Mouse (Mus musculus) lung, postnatal 0 days (tissue): ENCODE results near the gene Tmem150c. TPM values are rescaled to one million over a fixed set of nuclear protein-coding genes. Genes with fewer than 3 reads are reported as not detected.

Experiments used
- ATAC-seq: fragments of 200-750 bp; cut with Nextera tagmentation; 2 replicates; pipeline ENCODE4 v1.8.0; 2017; ENCODE audit warnings: moderate library complexity
- DNase-seq: peaks from one replicate; pipeline ENCODE4 v3.0.0-alpha.2; 2016; ENCODE audit warnings: low spot score
- H3K27ac ChIP-seq: fragments of 300-500 bp; sonication (generic); 2 replicates; pipeline ENCODE4 v1.5.1; 2014; ENCODE audit warnings: antibody characterized with exemption, mild to moderate bottlenecking, low read length, mixed read lengths
- H3K27me3 ChIP-seq: fragments of 300-500 bp; sonication (generic); replicated peaks from 2 replicates; pipeline ENCODE4 v1.6.1; 2014; ENCODE audit warnings: low read length, mixed read lengths; ENCODE audit not compliant: insufficient read depth
- H3K36me3 ChIP-seq: fragments of 300-500 bp; sonication (generic); 2 replicates; pipeline ENCODE4 v1.6.1; 2014; ENCODE audit warnings: low read length, mixed read lengths; ENCODE audit not compliant: insufficient read depth
- H3K4me1 ChIP-seq: fragments of 300-500 bp; sonication (generic); 2 replicates; pipeline ENCODE4 v1.6.1; 2014; ENCODE audit warnings: antibody characterized with exemption, low read depth, low read length, mixed read lengths; ENCODE audit not compliant: insufficient read depth
- H3K4me2 ChIP-seq: fragments of 300-500 bp; sonication (generic); replicated peaks from 2 replicates; pipeline ENCODE4 v1.6.1; 2014; ENCODE audit warnings: low read depth, mild to moderate bottlenecking, low read length, moderate library complexity, mixed read lengths
- H3K4me3 ChIP-seq: fragments of 300-500 bp; sonication (generic); 2 replicates; pipeline ENCODE4 v1.5.1; 2014; ENCODE audit warnings: low read depth, low read length
- H3K9ac ChIP-seq: fragments of 300-500 bp; sonication (generic); replicated peaks from 2 replicates; pipeline ENCODE4 v1.6.1; 2014; ENCODE audit warnings: low read depth, mild to moderate bottlenecking
- H3K9me3 ChIP-seq: fragments of 300-500 bp; sonication (generic); 2 replicates; pipeline ENCODE4 v1.6.1; 2016; ENCODE audit warnings: low read length, mixed read lengths
- CTCF ChIP-seq: IDR thresholded peaks from 2 replicates; pipeline ENCODE4 v1.5.1; 2016; ENCODE audit warnings: antibody characterized with exemption, mild to moderate bottlenecking
- EP300 ChIP-seq: IDR thresholded peaks from 2 replicates; pipeline ENCODE4 v1.6.1; 2016; ENCODE audit warnings: antibody characterized with exemption, mild to moderate bottlenecking, control low read depth
- WGBS: fragments of 180-500 bp; shearing (Covaris S2); extraction: QIAGEN DNeasy Blood & Tissue Kit; methylation state at CpG from one replicate; pipeline ENCODE4 v1.1.7; 2014; 5-methylcytosine and 5-hydroxymethylcytosine counted together
- polyA plus RNA-seq: library from polyadenylated mRNA; unstranded; fragments of >200 nt; fragmentation: Nextera tagmentation; extraction: Ambion mirVana; gene quantifications from 2 replicates; pipeline ENCODE4 v1.2.1, GENCODE M21; 2015

The Tmem150c gene
- polyA plus RNA-seq, 1 experiment from 2014 or later = 5.4 TPM

DNA sequence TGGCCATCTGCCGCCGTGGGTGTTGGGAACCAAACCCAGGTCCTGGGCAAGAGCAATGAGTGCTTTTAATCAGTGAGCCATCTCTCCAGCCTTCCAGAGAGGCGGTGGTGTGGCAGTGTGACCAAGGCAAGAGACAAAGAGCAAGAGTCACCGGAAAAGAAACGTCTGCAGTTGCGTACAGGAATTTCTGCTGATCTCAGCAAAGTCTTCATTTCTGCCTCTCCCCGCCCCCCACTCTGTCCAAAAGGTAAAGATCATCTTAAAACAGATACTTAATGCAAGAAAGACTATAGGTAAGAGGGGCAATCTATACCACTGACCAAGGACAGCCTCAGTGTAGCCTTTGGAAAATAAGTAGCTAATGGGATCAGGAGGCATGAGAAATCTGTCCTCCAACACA is 14.8 kb downstream of the Tmem150c start:
- no peaks in the 10 kb centered on the region for H3K9me3 ChIP-seq
- no peak overlapping the region for H3K4me3 ChIP-seq
- DNase-seq (no peak), ATAC-seq (no peak)
- H3K9ac ChIP-seq = no peak overlapping the region
- no peak for TF ChIP-seq EP300
- TF ChIP-seq CTCF = no peak
- no peaks in the 10 kb centered on the region for H3K4me1 ChIP-seq
- H3K4me2 ChIP-seq = no peak overlapping the region
- no peaks in the 10 kb centered on the region for H3K36me3 ChIP-seq
- WGBS = 74% methylated on average over 7 of the region's 7 CpGs
- H3K27ac ChIP-seq = no peak overlapping the region
- no peaks in the 10 kb centered on the region for H3K27me3 ChIP-seq

DNA sequence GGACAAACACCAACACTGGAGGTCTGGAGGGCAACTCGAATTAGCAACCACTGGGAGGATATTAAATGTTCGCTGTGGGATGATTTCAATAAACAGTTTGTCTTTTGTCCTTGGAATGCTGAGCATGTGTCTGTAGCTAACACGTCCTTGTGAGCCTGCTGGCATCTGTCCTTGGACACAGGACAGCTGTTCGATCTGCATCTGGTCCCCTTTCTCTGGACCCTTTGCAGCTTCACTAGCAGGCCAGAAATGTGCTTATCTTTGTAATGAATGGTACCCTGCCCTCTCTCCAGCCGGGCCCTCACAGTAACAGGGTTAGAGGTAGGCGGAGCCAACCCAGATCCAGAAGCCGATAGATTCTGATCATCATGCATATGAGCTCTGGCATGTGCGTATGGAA is 32.3 kb downstream of the Tmem150c start:
- ATAC-seq (peak; percentile 80), DNase-seq (peak; percentile 69)
- no peaks in the 10 kb centered on the region for H3K36me3 ChIP-seq
- no peak overlapping the region for H3K4me2 ChIP-seq
- H3K9ac ChIP-seq = no peak overlapping the region
- 33% methylated on average over 8 of the region's 8 CpGs for WGBS
- no peak overlapping the region for H3K4me3 ChIP-seq
- no peaks in the 10 kb centered on the region for H3K27me3 ChIP-seq
- TF ChIP-seq EP300 (peak; percentile 30; the same call in 1 of the 2 replicates), CTCF (no peak)
- H3K27ac ChIP-seq = no peak overlapping the region
- no peaks in the 10 kb centered on the region for H3K9me3 ChIP-seq
- H3K4me1 ChIP-seq = no peaks in the 10 kb centered on the region

DNA sequence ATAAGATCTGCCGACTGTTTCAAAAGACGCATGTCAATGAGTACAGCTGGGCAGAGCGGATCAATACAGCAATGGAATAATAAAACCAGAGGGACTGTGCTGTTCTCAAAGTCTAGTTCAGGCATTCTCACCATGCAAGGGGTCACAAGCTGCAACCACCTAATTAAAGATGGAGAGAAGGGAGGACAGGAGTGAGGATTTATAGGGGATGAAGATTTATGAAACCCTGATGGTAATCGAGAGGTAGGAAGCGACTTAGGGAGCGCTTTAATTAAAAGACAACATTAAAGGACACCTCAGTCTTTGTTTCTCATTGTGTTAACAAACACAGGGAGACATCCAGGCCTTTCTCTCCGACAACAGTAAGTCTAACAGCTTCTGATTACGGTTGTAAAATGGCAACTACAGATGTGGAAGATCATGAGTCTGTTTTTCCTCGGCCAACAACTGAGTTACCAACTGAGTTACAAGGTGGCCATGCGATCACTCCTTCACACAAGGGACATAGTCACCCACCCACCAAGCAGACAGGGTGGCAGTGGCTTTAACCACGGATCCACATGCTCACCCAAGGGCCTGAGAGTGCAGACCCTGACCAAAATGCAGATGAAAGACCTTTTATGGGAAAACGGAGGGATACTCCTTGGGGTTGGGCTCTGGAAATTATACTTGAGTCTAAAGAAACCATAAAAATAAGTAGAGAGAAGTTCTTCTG is 34.0 kb downstream of the Tmem150c start:
- ATAC-seq (no peak), DNase-seq (no peak)
- Histone ChIP-seq H3K27ac (no peak overlapping the region), H3K27me3 (no peaks in the 10 kb centered on the region), H3K4me2 (no peak overlapping the region), H3K36me3 (no peaks in the 10 kb centered on the region), H3K4me1 (no peaks in the 10 kb centered on the region), H3K4me3 (no peak overlapping the region), H3K9ac (no peak overlapping the region), H3K9me3 (no peaks in the 10 kb centered on the region)
- TF ChIP-seq CTCF (no peak), EP300 (no peak)
- WGBS = 70% methylated on average over 12 of the region's 12 CpGs

- Histone ChIP-seq H3K9ac (no peak overlapping the region), H3K9me3 (no peaks in the 10 kb centered on the region), H3K36me3 (no peaks in the 10 kb centered on the region), H3K27me3 (no peaks in the 10 kb centered on the region; the same call in 1 of the 2 replicates), H3K4me3 (no peak overlapping the region), H3K4me1 (no peaks in the 10 kb centered on the region), H3K4me2 (no peak overlapping the region), H3K27ac (no peak overlapping the region)
- DNase-seq (no peak), ATAC-seq (no peak)
- TF ChIP-seq EP300 (no peak), CTCF (no peak)
- 61% methylated on average over 1 of the region's 1 CpGs for WGBS
These were observed 35.1 kb downstream of the Tmem150c start for GRCm38 (mm10) chr5:100124530-100124929.

DNA sequence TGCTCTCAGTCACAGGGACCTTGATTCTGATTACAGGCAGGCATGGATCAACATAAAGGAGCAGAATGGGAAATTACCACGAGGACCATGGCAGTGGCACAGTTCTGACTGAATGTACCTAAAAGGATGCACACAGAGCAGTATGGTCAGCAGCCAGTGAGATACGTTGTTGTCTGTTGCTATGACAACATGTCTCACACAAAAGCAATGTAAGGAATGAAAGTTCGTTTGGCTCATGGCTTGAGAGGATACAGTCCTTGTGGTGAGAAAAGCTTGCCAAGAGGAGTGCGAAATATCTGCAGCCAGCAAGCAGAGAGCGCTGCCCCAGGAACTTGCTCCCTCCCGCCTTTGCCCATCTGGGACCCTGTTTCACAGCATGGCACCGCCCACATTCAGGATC is 36.3 kb downstream of the Tmem150c start:
- Histone ChIP-seq H3K4me1 (no peaks in the 10 kb centered on the region), H3K4me2 (no peak overlapping the region), H3K27me3 (no peaks in the 10 kb centered on the region; the same call in 1 of the 2 replicates), H3K9ac (no peak overlapping the region), H3K27ac (no peak overlapping the region), H3K36me3 (no peaks in the 10 kb centered on the region), H3K4me3 (no peak overlapping the region), H3K9me3 (no peaks in the 10 kb centered on the region)
- TF ChIP-seq EP300 (no peak), CTCF (no peak)
- WGBS = 50% methylated on average over 7 of the region's 7 CpGs
- DNase-seq (no peak), ATAC-seq (no peak)

- Histone ChIP-seq H3K4me2 (no peak overlapping the region), H3K9me3 (no peaks in the 10 kb centered on the region), H3K4me1 (no peaks in the 10 kb centered on the region), H3K36me3 (no peaks in the 10 kb centered on the region), H3K27ac (no peak overlapping the region), H3K9ac (no peak overlapping the region), H3K27me3 (no peaks in the 10 kb centered on the region; the same call in 1 of the 2 replicates), H3K4me3 (no peak overlapping the region)
- ATAC-seq (no peak), DNase-seq (no peak)
- TF ChIP-seq CTCF = no peak
- 49% methylated on average over 7 of the region's 7 CpGs for WGBS
These were observed 38.4 kb downstream of the Tmem150c start for GRCm38 (mm10) chr5:100121170-100121569.
